Comparison of ENCODE assay signal across 8 mouse cellular contexts in genomic region chr2:85048168-85048751, GRCm38 (mm10). TPM values are rescaled to one million over a fixed set of nuclear protein-coding genes. Genes with fewer than 3 reads are reported as not detected.
A peak's percentile ranks its signal among the peaks of the same experiment; 100 is the strongest.
DNase-seq lines count a peak whose midpoint lies in the region; ATAC-seq lines count a peak whose summit lies in the region.

No protein-coding gene starts in this region.

- H3K9ac ChIP-seq in intestine, embryonic 16.5 days (ENCODE audit: low read depth, low read length): peak overlapping the region; percentile 79
- H3K9ac ChIP-seq in midbrain, embryonic 11.5 days (ENCODE audit: low read length): peak overlapping the region; percentile 78

- peak overlapping the region; percentile 88 for H3K27ac ChIP-seq in intestine, embryonic 16.5 days (ENCODE audit: low read length)
- peak overlapping the region; percentile 90 for H3K27ac ChIP-seq in limb, embryonic 10.5 days
- peak overlapping the region; percentile 85 for H3K27ac ChIP-seq in midbrain, embryonic 11.5 days (ENCODE audit: low read depth, low read length)

- peak; percentile 43 for ATAC-seq in granulocyte monocyte progenitor cell, adult 5-6 weeks (replicated peaks; ENCODE audit: poor library complexity, severe bottlenecking)
- ATAC-seq in intestine, embryonic 16.5 days: peak; percentile 51
- ATAC-seq in midbrain, embryonic 11.5 days (ENCODE audit: low FRiP score): peak; percentile 79
- no peak; the same call in 1 of the 2 replicates for ATAC-seq in megakaryocyte-erythroid progenitor cell, adult 5-6 weeks (replicated peaks; ENCODE audit: low FRiP score, low TSS enrichment, poor library complexity, severe bottlenecking)

- H3K27me3 ChIP-seq in intestine, embryonic 16.5 days (replicated peaks; ENCODE audit: control insufficient read depth, insufficient read depth, low read length): no peaks in the 10 kb centered on the region
- no peaks in the 10 kb centered on the region for H3K27me3 ChIP-seq in limb, embryonic 10.5 days (ENCODE audit: low read depth, poor library complexity, severe bottlenecking)
- no peaks in the 10 kb centered on the region for H3K27me3 ChIP-seq in midbrain, embryonic 11.5 days (ENCODE audit: control insufficient read depth, insufficient read depth, low read length)

- H3K9me3 ChIP-seq in intestine, embryonic 16.5 days (ENCODE audit: control insufficient read depth, low read length): no peaks in the 10 kb centered on the region
- no peaks in the 10 kb centered on the region for H3K9me3 ChIP-seq in limb, embryonic 10.5 days (replicated peaks)
- no peaks in the 10 kb centered on the region for H3K9me3 ChIP-seq in midbrain, embryonic 11.5 days (ENCODE audit: control insufficient read depth, low read length)

- WGBS in intestine, embryonic 16.5 days: under 1% methylated on average over 38 of the region's 44 CpGs
- under 1% methylated on average over 40 of the region's 44 CpGs for WGBS in limb, embryonic 10.5 days
- WGBS in midbrain, embryonic 11.5 days: under 1% methylated on average over 37 of the region's 44 CpGs

- H3K4me1 ChIP-seq in intestine, embryonic 16.5 days (ENCODE audit: control insufficient read depth, insufficient read depth, low read length): peaks cover 48% of the 10 kb centered on the region
- H3K4me1 ChIP-seq in limb, embryonic 10.5 days: peaks cover 42% of the 10 kb centered on the region
- H3K4me1 ChIP-seq in midbrain, embryonic 11.5 days (ENCODE audit: control insufficient read depth, insufficient read depth, low read length): peaks cover 24% of the 10 kb centered on the region

- peak overlapping the region; percentile 72 for H3K4me3 ChIP-seq in intestine, embryonic 16.5 days (ENCODE audit: low read length)
- peak overlapping the region; percentile 83 for H3K4me3 ChIP-seq in limb, embryonic 10.5 days
- peak overlapping the region; percentile 61 for H3K4me3 ChIP-seq in midbrain, embryonic 11.5 days (ENCODE audit: low read depth, low read length)

- peak; percentile 78 for DNase-seq in adrenal gland, adult 2 months
- peak; percentile 78 for DNase-seq in embryo, embryonic 11 days
- peak; percentile 74 for DNase-seq in limb, embryonic 10.5 days (ENCODE audit: low spot score)
- peak; percentile 95 for DNase-seq in midbrain, embryonic 11.5 days (ENCODE audit: low spot score, missing footprints)
- DNase-seq in right cerebral cortex, postnatal 4 days: peak; percentile 73

- H3K36me3 ChIP-seq in intestine, embryonic 16.5 days (ENCODE audit: control insufficient read depth, insufficient read depth, low read length): peaks cover 15% of the 10 kb centered on the region; the same call in 1 of the 2 replicates
- H3K36me3 ChIP-seq in limb, embryonic 10.5 days: peaks cover 60% of the 10 kb centered on the region
- H3K36me3 ChIP-seq in midbrain, embryonic 11.5 days (ENCODE audit: control insufficient read depth, insufficient read depth, low read length): peaks cover 20% of the 10 kb centered on the region; the same call in 1 of the 2 replicates

- H3K4me2 ChIP-seq in intestine, embryonic 16.5 days (ENCODE audit: low read depth, low read length): peak overlapping the region; percentile 69
- peak overlapping the region; percentile 69 for H3K4me2 ChIP-seq in midbrain, embryonic 11.5 days

RNA-seq across cellular contexts. Expression of gene Tnks1bp1, which starts 0.4 kb away (rescaled TPM):
- 100 to 1,000 TPM in 1 of 2 experiments, 10 to 100 TPM in 1; 87.8 to 114 TPM for total RNA-seq in adrenal gland, adult 2 months (2021)
- polyA plus RNA-seq in adrenal gland, adult 2 months (2012; rRNA removed): 66.5 and 78.9 TPM in 2 replicates
- total RNA-seq in granulocyte monocyte progenitor cell, adult 5-6 weeks (2014; fragmentation: Nextera tagmentation): 0.47 and 1.4 TPM in 2 replicates
- 2.2 and 4.9 TPM in 2 replicates for total RNA-seq in granulocyte monocyte progenitor cell, adult 5-6 weeks (2017)
- 34.4 and 36.8 TPM in 2 replicates for polyA plus RNA-seq in intestine, embryonic 16.5 days (2015; fragmentation: Nextera tagmentation; extraction: Ambion mirVana)
- 28.7 and 32.0 TPM in 2 replicates for polyA plus RNA-seq in limb, embryonic 10.5 days (2016; fragmentation: Nextera tagmentation; extraction: Ambion mirVana)
- polyA plus RNA-seq in midbrain, embryonic 11.5 days (2014; fragmentation: Nextera tagmentation; extraction: Ambion mirVana): 8.1 and 9.6 TPM in 2 replicates
- 0.20 and 1.2 TPM in 2 replicates for total RNA-seq in megakaryocyte-erythroid progenitor cell, adult 5-6 weeks (2014; fragmentation: Nextera tagmentation)
- 0.69 and 1.0 TPM in 2 replicates for total RNA-seq in megakaryocyte-erythroid progenitor cell, adult 5-6 weeks (2017)

RNA-seq across cellular contexts. Expression of gene P2rx3, which starts 11.0 kb away (rescaled TPM):
- total RNA-seq in adrenal gland, adult 2 months (2021): 1 to 10 TPM; 1.1 to 1.4 TPM
- polyA plus RNA-seq in adrenal gland, adult 2 months (2012; rRNA removed): 0.54 and 0.83 TPM in 2 replicates
- total RNA-seq in granulocyte monocyte progenitor cell, adult 5-6 weeks (2014; fragmentation: Nextera tagmentation): 0.68 and 0.92 TPM in 2 replicates
- total RNA-seq in granulocyte monocyte progenitor cell, adult 5-6 weeks (2017): 0.10 and 0.52 TPM in 2 replicates
- polyA plus RNA-seq in intestine, embryonic 16.5 days (2015; fragmentation: Nextera tagmentation; extraction: Ambion mirVana): 1.1 and 1.3 TPM in 2 replicates
- polyA plus RNA-seq in limb, embryonic 10.5 days (2016; fragmentation: Nextera tagmentation; extraction: Ambion mirVana): 2.1 and 2.8 TPM in 2 replicates
- polyA plus RNA-seq in midbrain, embryonic 11.5 days (2014; fragmentation: Nextera tagmentation; extraction: Ambion mirVana): 2.8 and 3.0 TPM in 2 replicates
- total RNA-seq in megakaryocyte-erythroid progenitor cell, adult 5-6 weeks (2014; fragmentation: Nextera tagmentation): 1.1 and 2.0 TPM in 2 replicates
- not detected in 2 replicates for total RNA-seq in megakaryocyte-erythroid progenitor cell, adult 5-6 weeks (2017)

RNA-seq across cellular contexts. Expression of gene Ssrp1, which starts 11.2 kb away (rescaled TPM):
- 100 to 1,000 TPM; 105 to 125 TPM for total RNA-seq in adrenal gland, adult 2 months (2021)
- 78.7 and 92.2 TPM in 2 replicates for polyA plus RNA-seq in adrenal gland, adult 2 months (2012; rRNA removed)
- total RNA-seq in granulocyte monocyte progenitor cell, adult 5-6 weeks (2014; fragmentation: Nextera tagmentation): 229 and 255 TPM in 2 replicates
- 454 and 456 TPM in 2 replicates for total RNA-seq in granulocyte monocyte progenitor cell, adult 5-6 weeks (2017)
- polyA plus RNA-seq in intestine, embryonic 16.5 days (2015; fragmentation: Nextera tagmentation; extraction: Ambion mirVana): 212 and 244 TPM in 2 replicates
- 421 and 433 TPM in 2 replicates for polyA plus RNA-seq in limb, embryonic 10.5 days (2016; fragmentation: Nextera tagmentation; extraction: Ambion mirVana)
- polyA plus RNA-seq in midbrain, embryonic 11.5 days (2014; fragmentation: Nextera tagmentation; extraction: Ambion mirVana): 345 and 352 TPM in 2 replicates
- total RNA-seq in megakaryocyte-erythroid progenitor cell, adult 5-6 weeks (2014; fragmentation: Nextera tagmentation): 245 and 274 TPM in 2 replicates
- total RNA-seq in megakaryocyte-erythroid progenitor cell, adult 5-6 weeks (2017): 432 and 481 TPM in 2 replicates
